Mouse (Mus musculus): ENCODE data around the gene Tbcc. TPM values are rescaled to one million over a fixed set of nuclear protein-coding genes. Genes with fewer than 3 reads are reported as not detected.

Tbcc gene
- total and polyA plus RNA-seq, 3 experiments: 15.1 to 27.8 (median 21.6) TPM

DNA sequence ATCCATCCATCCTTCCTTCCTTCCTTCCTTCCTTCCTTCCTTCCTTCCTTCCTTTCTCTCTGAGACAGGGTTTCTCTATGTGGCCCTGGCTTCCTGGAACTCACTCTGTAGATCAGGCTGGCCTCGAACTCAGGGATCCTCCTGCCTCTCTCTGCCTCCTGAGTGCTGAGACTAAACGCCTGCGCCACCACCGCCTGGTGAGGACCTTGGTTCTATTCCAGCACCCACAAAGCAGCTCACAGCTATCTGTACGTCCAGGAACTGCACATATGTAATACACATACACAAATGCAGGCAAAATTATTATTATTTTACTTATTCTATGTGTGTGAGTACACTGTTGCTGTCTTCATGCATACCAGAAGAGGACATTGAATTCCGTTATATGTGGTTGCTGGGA lies 5.7 kb upstream of the Tbcc start:
- Histone ChIP-seq H3K27ac (ENCODE audit: insufficient read depth, low read depth) (no peak overlapping the region), H3K79me2 (replicated peaks; ENCODE audit: control insufficient read depth, extremely low read depth, insufficient read depth, poor library complexity, severe bottlenecking) (no peaks in the 10 kb centered on the region), H3K4me3 (replicated peaks in 1 of 3; ENCODE audit: low read depth in 2 of 3, low read length in 2 of 3, poor library complexity in 1 of 3) (no peak overlapping the region), H3K36me3 (replicated peaks in 1 of 2; ENCODE audit: control insufficient read depth in 1 of 2, insufficient read depth in 1 of 2, low read length in 1 of 2) (peaks cover 0 to 42% of the 10 kb centered on the region in 2 experiments), H3K4me1 (ENCODE audit: control insufficient read depth in 1 of 2, insufficient read depth in 2 of 2) (peaks cover 8 to 22% of the 10 kb centered on the region in 2 experiments), H3K9ac (ENCODE audit: insufficient read depth, low read depth) (no peak overlapping the region), H3K9me3 (replicated peaks; ENCODE audit: low read length) (no peaks in the 10 kb centered on the region), H3K4me2 (ENCODE audit: insufficient read depth, low read depth, poor library complexity, severe bottlenecking) (no peak overlapping the region), H3K27me3 (replicated peaks) (no peaks in the 10 kb centered on the region)
- dilution Hi-C loops (cut with MboI; ENCODE audit: extremely low pct_ligation_motif_present, extremely low pct_unique_long_range_greater_than_20kb, low sequenced_read_pairs) (no loop called here), in situ Hi-C loops (cut with MboI; ENCODE audit: low pct_ligation_motif_present, low pct_unique_long_range_greater_than_20kb, low sequenced_read_pairs) (loop anchor here (10.0 kb wide), 1 partner anchor 100 kb away; the partner anchor contains the start of gene Rpl7l1)
- no peak for DNase-seq (ENCODE audit: extremely low read depth)
- TF ChIP-seq PAX5 (IDR thresholded peaks at IDR 0.05; ENCODE audit: low read length) (no peak), NELFE (IDR thresholded peaks at IDR 0.05; ENCODE audit: low read depth, low read length) (no peak), USF1 (IDR thresholded peaks at IDR 0.05; ENCODE audit: low read depth, low read length) (no peak), USF2 (conservative IDR thresholded peaks at IDR 0.05; ENCODE audit: low read depth, low read length) (no peak), ELF1 (IDR thresholded peaks at IDR 0.05; ENCODE audit: low read depth, low read length) (no peak), UBTF (IDR thresholded peaks at IDR 0.05; ENCODE audit: low read depth, low read length) (no peak), ZNF384 (IDR thresholded peaks at IDR 0.05; ENCODE audit: low read depth, low read length) (no peak), CTCF (conservative IDR thresholded peaks at IDR 0.05 in 1 of 2, IDR thresholded peaks at IDR 0.05 in 1 of 2; ENCODE audit: low read depth in 2 of 2, low read length in 2 of 2) (no peak), SMC3 (IDR thresholded peaks at IDR 0.05; ENCODE audit: low read depth, low read length) (no peak), POLR2A (IDR thresholded peaks at IDR 0.05; ENCODE audit: low read depth, low read length) (no peak), ZMIZ1 (IDR thresholded peaks at IDR 0.05; ENCODE audit: low read depth, low read length) (no peak)

- no peaks in the 10 kb centered on the region for H3K27me3 ChIP-seq (replicated peaks)
- no peak overlapping the region for H3K4me3 ChIP-seq (replicated peaks in 1 of 3; ENCODE audit: low read depth in 2 of 3, low read length in 2 of 3, poor library complexity in 1 of 3)
- no peak for TF ChIP-seq ZMIZ1 (IDR thresholded peaks at IDR 0.05; ENCODE audit: low read depth, low read length)
- TF ChIP-seq E2F4 (IDR thresholded peaks at IDR 0.05; ENCODE audit: insufficient replicate concordance, low read depth, low read length): no peak
- TF ChIP-seq USF2 (conservative IDR thresholded peaks at IDR 0.05; ENCODE audit: low read depth, low read length): no peak
- no peak for TF ChIP-seq POLR2AphosphoS2 (IDR thresholded peaks at IDR 0.05; ENCODE audit: low read depth, low read length)
- TF ChIP-seq TCF12 (IDR thresholded peaks at IDR 0.05; ENCODE audit: low read depth, low read length): no peak
- no peak for TF ChIP-seq MAX (IDR thresholded peaks at IDR 0.05; ENCODE audit: low read length)
- TF ChIP-seq CTCF (conservative IDR thresholded peaks at IDR 0.05 in 1 of 2, IDR thresholded peaks at IDR 0.05 in 1 of 2; ENCODE audit: low read depth in 2 of 2, low read length in 2 of 2): no peak
- TF ChIP-seq ZKSCAN1 (IDR thresholded peaks at IDR 0.05; ENCODE audit: borderline replicate concordance, low read depth, low read length): no peak
- TF ChIP-seq SMC3 (IDR thresholded peaks at IDR 0.05; ENCODE audit: low read depth, low read length): no peak
- TF ChIP-seq ELF1 (IDR thresholded peaks at IDR 0.05; ENCODE audit: low read depth, low read length): no peak
- no peak for TF ChIP-seq IRF4 (IDR thresholded peaks at IDR 0.05; ENCODE audit: low read depth, low read length)
- TF ChIP-seq POLR2A (IDR thresholded peaks at IDR 0.05; ENCODE audit: low read depth, low read length): no peak
- no peak for TF ChIP-seq ZNF384 (IDR thresholded peaks at IDR 0.05; ENCODE audit: low read depth, low read length)
- no peak for TF ChIP-seq UBTF (IDR thresholded peaks at IDR 0.05; ENCODE audit: low read depth, low read length)
- DNase-seq (ENCODE audit: extremely low read depth): no peak
- no peak overlapping the region for H3K9ac ChIP-seq (ENCODE audit: insufficient read depth, low read depth)
- in situ Hi-C loops (cut with MboI; ENCODE audit: low pct_ligation_motif_present, low pct_unique_long_range_greater_than_20kb, low sequenced_read_pairs): loop anchor here (10.0 kb wide), 1 partner anchor 101 kb away; the partner anchor contains the start of gene Rpl7l1
- H3K79me2 ChIP-seq (replicated peaks; ENCODE audit: control insufficient read depth, extremely low read depth, insufficient read depth, poor library complexity, severe bottlenecking): no peaks in the 10 kb centered on the region
- no peak overlapping the region for H3K4me2 ChIP-seq (ENCODE audit: insufficient read depth, low read depth, poor library complexity, severe bottlenecking)
- peaks cover 0 to 42% of the 10 kb centered on the region in 2 experiments for H3K36me3 ChIP-seq (replicated peaks in 1 of 2; ENCODE audit: control insufficient read depth in 1 of 2, insufficient read depth in 1 of 2, low read length in 1 of 2)
- peaks cover 4 to 17% of the 10 kb centered on the region in 2 experiments; a peak in 2 of 4 replicates for H3K4me1 ChIP-seq (ENCODE audit: control insufficient read depth in 1 of 2, insufficient read depth in 2 of 2)
- no peak overlapping the region for H3K27ac ChIP-seq (ENCODE audit: insufficient read depth, low read depth)
- dilution Hi-C loops (cut with MboI; ENCODE audit: extremely low pct_ligation_motif_present, extremely low pct_unique_long_range_greater_than_20kb, low sequenced_read_pairs): no loop called here
- no peaks in the 10 kb centered on the region for H3K9me3 ChIP-seq (replicated peaks; ENCODE audit: low read length)
Observed at GRCm38 (mm10) chr17:46885218-46885909, 5.1 kb upstream of the Tbcc start.
